Mouse (Mus musculus) brain, embryonic 14.5 days (tissue): ENCODE measurements around the gene Cdh13. TPM values are rescaled to one million over a fixed set of nuclear protein-coding genes. Genes with fewer than 3 reads are reported as not detected.
A peak's percentile ranks its signal among the peaks of the same experiment; 100 is the strongest.

ENCODE experiments used
- DNase-seq: peaks from one replicate; pipeline ENCODE4 v3.0.0-alpha.2; 2011; ENCODE audit warnings: low read depth
- CTCF ChIP-seq: fragments of 200-500 bp; IDR thresholded peaks from 2 replicates; pipeline ENCODE4 v1.5.1; 2012; ENCODE audit warnings: inconsistent platforms, mild to moderate bottlenecking, moderate library complexity, borderline replicate concordance; ENCODE audit not compliant: insufficient read depth, insufficient read length; ENCODE audit errors: extremely low read depth
- POLR2A ChIP-seq: fragments of 200-500 bp; IDR thresholded peaks from 2 replicates; pipeline ENCODE4 v1.6.1; 2012; ENCODE audit warnings: mild to moderate bottlenecking, inconsistent platforms, borderline replicate concordance; ENCODE audit not compliant: poor library complexity, insufficient read depth, insufficient read length, severe bottlenecking; ENCODE audit errors: extremely low read depth
- polyA plus RNA-seq: library from polyadenylated mRNA; depleted of rRNA; stranded (reverse); fragments of >200 nt; gene quantifications from 2 replicates; pipeline ENCODE4 v1.2.3, GENCODE M21; 2012

Gene Cdh13
- polyA plus RNA-seq, 1 experiment, result 58.5 TPM

- DNase-seq, result no peak
Measured at GRCm38 (mm10) chr8:118446516-118446915, 163.0 kb downstream of the Cdh13 start.

GRCm38 (mm10) chr8:118448011-118448410, 164.5 kb downstream of the Cdh13 start:
- DNase-seq, result peak; percentile 71

More at GRCm38 (mm10) chr8:118446516-118446915, 163.0 kb downstream of the Cdh13 start:
- no peak for TF ChIP-seq POLR2A
- TF ChIP-seq CTCF, result no peak

GRCm38 (mm10) chr8:118452445-118453103, 169.0 kb downstream of the Cdh13 start:
- TF ChIP-seq CTCF (no peak), POLR2A (no peak)
- no peak for DNase-seq

More at GRCm38 (mm10) chr8:118448011-118448410, 164.5 kb downstream of the Cdh13 start:
- TF ChIP-seq POLR2A (no peak), CTCF (no peak)

GRCm38 (mm10) chr8:118455245-118455644, 171.7 kb downstream of the Cdh13 start:
- DNase-seq, result no peak
- TF ChIP-seq POLR2A (no peak), CTCF (no peak)

GRCm38 (mm10) chr8:118465330-118465948, 181.9 kb downstream of the Cdh13 start:
- DNase-seq, result no peak
- TF ChIP-seq CTCF, result no peak
- TF ChIP-seq POLR2A, result no peak

GRCm38 (mm10) chr8:118477587-118477986, 194.1 kb downstream of the Cdh13 start:
- DNase-seq, result peak; percentile 61
- TF ChIP-seq POLR2A (no peak), CTCF (no peak)

- DNase-seq, result peak; percentile 58
- no peak for TF ChIP-seq CTCF
- no peak for TF ChIP-seq POLR2A
Measured at GRCm38 (mm10) chr8:118488735-118489134, 205.2 kb downstream of the Cdh13 start.

GRCm38 (mm10) chr8:118502509-118502908, 219.0 kb downstream of the Cdh13 start:
- TF ChIP-seq POLR2A (no peak), CTCF (no peak)
- DNase-seq, result no peak

GRCm38 (mm10) chr8:118509426-118509825, 225.9 kb downstream of the Cdh13 start:
- DNase-seq, result no peak
- no peak for TF ChIP-seq POLR2A
- no peak for TF ChIP-seq CTCF

- no peak for TF ChIP-seq CTCF
- TF ChIP-seq POLR2A, result no peak
- peak; percentile 19 for DNase-seq
Measured at GRCm38 (mm10) chr8:118513259-118513658, 229.7 kb downstream of the Cdh13 start.

- DNase-seq, result no peak
Measured at GRCm38 (mm10) chr8:118515616-118516015, 232.1 kb downstream of the Cdh13 start.

GRCm38 (mm10) chr8:118517071-118517470, 233.5 kb downstream of the Cdh13 start:
- no peak for TF ChIP-seq POLR2A
- no peak for TF ChIP-seq CTCF
- peak; percentile 85 for DNase-seq

More at GRCm38 (mm10) chr8:118515616-118516015, 232.1 kb downstream of the Cdh13 start:
- TF ChIP-seq POLR2A, result no peak
- TF ChIP-seq CTCF, result no peak
